Comparison of ENCODE assay signal across 8 mouse cellular contexts in genomic region chr10:62651961-62652360, GRCm38 (mm10). TPM values are rescaled to one million over a fixed set of nuclear protein-coding genes. Genes with fewer than 3 reads are reported as not detected.
A peak's percentile ranks its signal among the peaks of the same experiment; 100 is the strongest.
DNase-seq lines count a peak whose midpoint lies in the region; ATAC-seq and TF ChIP-seq lines count a peak whose summit lies in the region.

No protein-coding gene starts in this region.

- 0 out of 2 replicates have a peak, but pooled peaks have one; percentile 19 for TF ChIP-seq POLR2A in embryonic fibroblast, embryonic 13.5 days (IDR thresholded peaks at IDR 0.05; ENCODE audit: low read depth, low read length)
- no peak for TF ChIP-seq POLR2A in small intestine, adult 2 months (IDR thresholded peaks at IDR 0.05; ENCODE audit: low read depth, low read length)

- H3K9ac ChIP-seq in neural tube, embryonic 11.5 days (ENCODE audit: low read length) = peak overlapping the region; percentile 80
- H3K9ac ChIP-seq in limb, embryonic 11.5 days (ENCODE audit: low read length) = peak overlapping the region; percentile 54

- TF ChIP-seq CTCF in embryonic fibroblast, embryonic 13.5 days (IDR thresholded peaks at IDR 0.05; ENCODE audit: borderline replicate concordance, insufficient read depth, low read length) = no peak
- no peak for TF ChIP-seq CTCF in small intestine, adult 2 months (IDR thresholded peaks at IDR 0.05; ENCODE audit: extremely low read depth, insufficient read length, insufficient replicate concordance, low read depth, low read length)

- H3K4me2 ChIP-seq in neural tube, embryonic 11.5 days (ENCODE audit: low read depth) = peak overlapping the region; percentile 52
- H3K4me2 ChIP-seq in limb, embryonic 11.5 days (ENCODE audit: low read depth, severe bottlenecking) = peak overlapping the region; percentile 43

- peak overlapping the region; percentile 77 for H3K27ac ChIP-seq in neural tube, embryonic 11.5 days (ENCODE audit: low read depth, low read length)
- H3K27ac ChIP-seq in embryonic fibroblast, embryonic 13.5 days (ENCODE audit: insufficient read depth, low read length) = peak overlapping the region; percentile 92
- peak overlapping the region; percentile 77 for H3K27ac ChIP-seq in limb, embryonic 11.5 days (replicated peaks; ENCODE audit: low read depth, low read length)
- H3K27ac ChIP-seq in small intestine, adult 2 months (ENCODE audit: insufficient read depth, low read depth, low read length) = peak overlapping the region; percentile 77

- DNase-seq in neural tube, embryonic 11.5 days (ENCODE audit: low spot score) = no peak
- no peak for DNase-seq in neural tube, embryonic 10.5 days (ENCODE audit: extremely low spot score, low spot score)
- DNase-seq in limb, embryonic 11.5 days (ENCODE audit: low spot score) = no peak
- no peak for DNase-seq in left cerebral cortex, postnatal 25 days (ENCODE audit: low spot score in 2 of 2)
- DNase-seq in left cerebral cortex, postnatal 4 days = no peak
- no peak for DNase-seq in c-Kit-positive CD71-positive TER-119-positive erythroid progenitor cells, embryonic 14.5 days (ENCODE audit: low spot score)

- H3K36me3 ChIP-seq in neural tube, embryonic 11.5 days (ENCODE audit: control insufficient read depth, insufficient read depth, low read length) = no peaks in the 10 kb centered on the region
- H3K36me3 ChIP-seq in limb, embryonic 11.5 days (ENCODE audit: control insufficient read depth, insufficient read depth, low read length) = no peaks in the 10 kb centered on the region
- peaks cover 2% of the 10 kb centered on the region; the same call in 1 of the 2 replicates for H3K36me3 ChIP-seq in small intestine, adult 2 months (ENCODE audit: control insufficient read depth, insufficient read depth, low read length)

- 26% methylated on average over 3 of the region's 3 CpGs for WGBS in neural tube, embryonic 11.5 days
- 25% methylated on average over 3 of the region's 3 CpGs for WGBS in limb, embryonic 11.5 days
- 20% methylated on average over 3 of the region's 3 CpGs for WGBS in small intestine, adult 2 months

- ATAC-seq in neural tube, embryonic 11.5 days (ENCODE audit: insufficient read depth, low FRiP score, low TSS enrichment) = no peak
- ATAC-seq in limb, embryonic 11.5 days (ENCODE audit: insufficient number of reproducible peaks, low FRiP score, low TSS enrichment, low read depth) = no peak

- intact Hi-C loops in left cerebral cortex, postnatal 25 days (cut with DNase I) = loop anchor here (1.0 to 5.0 kb wide), 3 partner anchors 73 to 165 kb away; partner anchors contain the start of genes Ccar1 and Vps26a
- intact Hi-C loops in left cerebral cortex, postnatal 4 days (cut with DNase I) = loop anchor here (10.0 kb wide), 1 partner anchor 73 kb away; the partner anchor contains the start of gene Stox1

- peak overlapping the region; percentile 94 for H3K4me3 ChIP-seq in neural tube, embryonic 11.5 days (ENCODE audit: low read depth, low read length)
- H3K4me3 ChIP-seq in embryonic fibroblast, embryonic 13.5 days (ENCODE audit: insufficient read depth, low read length) = peak overlapping the region; percentile 63
- peak overlapping the region; percentile 67 for H3K4me3 ChIP-seq in limb, embryonic 11.5 days (ENCODE audit: low read depth, low read length)
- H3K4me3 ChIP-seq in small intestine, adult 2 months (ENCODE audit: low read depth, low read length) = peak overlapping the region; percentile 83

- 0 out of 2 replicates have a peak, but pooled peaks cover 5% of the 10 kb centered on the region for H3K4me1 ChIP-seq in neural tube, embryonic 11.5 days (ENCODE audit: control insufficient read depth, insufficient read depth, low read length)
- peaks cover 5% of the 10 kb centered on the region; the same call in 1 of the 2 replicates for H3K4me1 ChIP-seq in embryonic fibroblast, embryonic 13.5 days (ENCODE audit: control insufficient read depth, insufficient read depth, low read length)
- H3K4me1 ChIP-seq in limb, embryonic 11.5 days (ENCODE audit: control insufficient read depth, insufficient read depth, low read length) = peaks cover 8% of the 10 kb centered on the region; the same call in 1 of the 2 replicates
- no peaks in the 10 kb centered on the region for H3K4me1 ChIP-seq in small intestine, adult 2 months (ENCODE audit: control insufficient read depth, insufficient read depth, insufficient read length, low read length)

- H3K27me3 ChIP-seq in neural tube, embryonic 11.5 days (ENCODE audit: control insufficient read depth, insufficient read depth, low read length) = no peaks in the 10 kb centered on the region
- no peaks in the 10 kb centered on the region for H3K27me3 ChIP-seq in limb, embryonic 11.5 days (ENCODE audit: control insufficient read depth, insufficient read depth, low read length)
- H3K27me3 ChIP-seq in small intestine, adult 2 months (ENCODE audit: control insufficient read depth, insufficient read depth, low read length) = no peaks in the 10 kb centered on the region

- H3K9me3 ChIP-seq in neural tube, embryonic 11.5 days (ENCODE audit: control insufficient read depth, low read length) = no peaks in the 10 kb centered on the region
- no peaks in the 10 kb centered on the region for H3K9me3 ChIP-seq in limb, embryonic 11.5 days (ENCODE audit: control insufficient read depth, low read length)

RNA-seq across cellular contexts. Expression of gene Ddx50, which starts 0.9 kb away (rescaled TPM):
- 118 and 123 TPM in 2 replicates for polyA plus RNA-seq in neural tube, embryonic 11.5 days (2014; fragmentation: Nextera tagmentation; extraction: Ambion mirVana)
- polyA plus RNA-seq in embryonic fibroblast, embryonic 13.5 days (2011; ENCODE audit: insufficient read length, low read depth, missing spikeins) = 119 and 165 TPM in 2 replicates
- 163 and 173 TPM in 2 replicates for polyA plus RNA-seq in limb, embryonic 11.5 days (2014; fragmentation: Nextera tagmentation; extraction: Ambion mirVana)
- 1.3 and 2.8 TPM in 2 replicates for polyA plus RNA-seq in small intestine, adult 2 months (2012; rRNA removed)
- total RNA-seq in left cerebral cortex, postnatal 25 days (2021) = 10 to 100 TPM; 85.1 to 95.6 TPM
- 10 to 100 TPM; 84.2 to 91.9 TPM for total RNA-seq in left cerebral cortex, postnatal 4 days (2021)

RNA-seq across cellular contexts. Expression of gene Ddx21, which starts 49.9 kb away (rescaled TPM):
- 35.8 and 36.9 TPM in 2 replicates for polyA plus RNA-seq in neural tube, embryonic 11.5 days (2014; fragmentation: Nextera tagmentation; extraction: Ambion mirVana)
- polyA plus RNA-seq in embryonic fibroblast, embryonic 13.5 days (2011; ENCODE audit: insufficient read length, low read depth, missing spikeins) = 68.2 and 82.4 TPM in 2 replicates
- polyA plus RNA-seq in limb, embryonic 11.5 days (2014; fragmentation: Nextera tagmentation; extraction: Ambion mirVana) = 36.1 and 40.2 TPM in 2 replicates
- polyA plus RNA-seq in small intestine, adult 2 months (2012; rRNA removed) = 1.9 and 2.3 TPM in 2 replicates
- total RNA-seq in left cerebral cortex, postnatal 25 days (2021) = 10 to 100 TPM; 21.7 to 22.2 TPM
- total RNA-seq in left cerebral cortex, postnatal 4 days (2021) = 10 to 100 TPM; 49.8 to 53.9 TPM

Comparison
In these comparisons a context has a peak if more than half of its experiments do, and no peak if none do; other contexts are left out.
1. RNA of gene Ddx50, which starts 0.9 kb away (polyA plus RNA-seq): 119 to 165 TPM in embryonic fibroblast, embryonic 13.5 days, 163 to 173 TPM in limb, embryonic 11.5 days and 118 to 123 TPM in neural tube, embryonic 11.5 days; 1.3 to 2.8 TPM in small intestine, adult 2 months; every median in the first group is over 10 times any median in the second.
2. RNA of gene Ddx21, which starts 49.9 kb away (polyA plus RNA-seq): 68.2 to 82.4 TPM in embryonic fibroblast, embryonic 13.5 days, 35.8 to 36.9 TPM in neural tube, embryonic 11.5 days and 36.1 to 40.2 TPM in limb, embryonic 11.5 days; 1.9 to 2.3 TPM in small intestine, adult 2 months; every median in the first group is over 10 times any median in the second.
3. Peak in every context shown above with its lines, with median percentiles within 50 percentile points of each other: H3K27ac ChIP-seq and H3K4me3 ChIP-seq.